Mouse (Mus musculus): ENCODE data around the gene Chst12.

- TF ChIP-seq POLR2A (IDR thresholded peaks at IDR 0.05; ENCODE audit: extremely low read depth, insufficient read depth, low read length) (no peak), CTCF (IDR thresholded peaks at IDR 0.05; ENCODE audit: low read depth, low read length) (no peak)
These were observed 60.1 kb downstream of the Chst12 start for GRCm38 (mm10) chr5:140565451-140565850.

Measured in liver, adult 2 months (tissue).